ENCODE assay signal across 24 mouse cellular contexts in genomic region chr13:89607399-89607798, GRCm38 (mm10).
DNase-seq lines count a peak whose midpoint lies in the region; ATAC-seq and TF ChIP-seq lines count a peak whose summit lies in the region.
"Had no signal": no experiment of that assay in that cellular context is flagged by ENCODE, and none has a peak within 500 bp of the region (broad histone marks: within the 10 kb centered on the region; RNA-seq: fewer than 3 reads in every experiment).

No protein-coding gene starts in this region.

- H3K9me3 ChIP-seq in E14TG2a.4 (ENCODE audit: low read length): no peaks in the 10 kb centered on the region
- no peaks in the 10 kb centered on the region for H3K9me3 ChIP-seq in forebrain, embryonic 11.5 days (ENCODE audit: control insufficient read depth, low read length)
- H3K9me3 ChIP-seq in forebrain, embryonic 16.5 days (ENCODE audit: control insufficient read depth, low read length): no peaks in the 10 kb centered on the region
- H3K9me3 ChIP-seq: intestine, embryonic 15.5 days; limb, embryonic 12.5 days; liver, embryonic 15.5 days; midbrain, embryonic 10.5 days; midbrain, embryonic 15.5 days; neural tube, embryonic 13.5 days had no signal

- ATAC-seq in frontal cortex, adult (ENCODE audit: low TSS enrichment): peak; percentile 73
- ATAC-seq in forebrain, embryonic 11.5 days (replicated peaks; ENCODE audit: low FRiP score): peak; percentile 62
- peak; percentile 93 for ATAC-seq in forebrain, embryonic 16.5 days
- ATAC-seq in CD4-positive, CD25-positive, alpha-beta regulatory T cell, adult 4 months: no peak
- ATAC-seq: hindbrain, postnatal 0 days; intestine, embryonic 15.5 days; midbrain, embryonic 15.5 days had no signal

- no peak overlapping the region for H3K4me2 ChIP-seq in forebrain, embryonic 11.5 days (ENCODE audit: low read depth, low read length, severe bottlenecking)
- no peak overlapping the region for H3K4me2 ChIP-seq in forebrain, embryonic 16.5 days (ENCODE audit: low read length)
- H3K4me2 ChIP-seq: intestine, embryonic 15.5 days; limb, embryonic 12.5 days; liver, embryonic 15.5 days; lung, embryonic 14.5 days; midbrain, embryonic 15.5 days; neural tube, embryonic 13.5 days had no signal

- H3K27me3 ChIP-seq in E14TG2a.4 (ENCODE audit: insufficient read depth, low read length): no peaks in the 10 kb centered on the region
- no peaks in the 10 kb centered on the region for H3K27me3 ChIP-seq in forebrain, embryonic 11.5 days (ENCODE audit: control insufficient read depth, insufficient read depth, low read length)
- H3K27me3 ChIP-seq in forebrain, embryonic 16.5 days (replicated peaks; ENCODE audit: control insufficient read depth, insufficient read depth, low read length): no peaks in the 10 kb centered on the region
- H3K27me3 ChIP-seq: intestine, embryonic 15.5 days; limb, embryonic 12.5 days; liver, embryonic 15.5 days; midbrain, embryonic 15.5 days; neural tube, embryonic 13.5 days had no signal

- peaks cover 11% of the 10 kb centered on the region for H3K4me1 ChIP-seq in E14TG2a.4 (replicated peaks; ENCODE audit: low read depth, low read length)
- H3K4me1 ChIP-seq in forebrain, embryonic 11.5 days (replicated peaks; ENCODE audit: control insufficient read depth, insufficient read depth, low read length): no peaks in the 10 kb centered on the region
- H3K4me1 ChIP-seq in forebrain, embryonic 16.5 days (replicated peaks; ENCODE audit: control insufficient read depth, insufficient read depth, low read length): no peaks in the 10 kb centered on the region
- H3K4me1 ChIP-seq: intestine, embryonic 15.5 days; limb, embryonic 12.5 days; liver, embryonic 15.5 days; midbrain, embryonic 10.5 days; midbrain, embryonic 15.5 days; neural tube, embryonic 13.5 days had no signal

- H3K36me3 ChIP-seq in E14TG2a.4 (ENCODE audit: insufficient read depth, low read length): no peaks in the 10 kb centered on the region
- H3K36me3 ChIP-seq in forebrain, embryonic 11.5 days (ENCODE audit: control insufficient read depth, insufficient read depth, low read length): no peaks in the 10 kb centered on the region
- no peaks in the 10 kb centered on the region for H3K36me3 ChIP-seq in forebrain, embryonic 16.5 days (ENCODE audit: control insufficient read depth, insufficient read depth)
- H3K36me3 ChIP-seq: intestine, embryonic 15.5 days; limb, embryonic 12.5 days; liver, embryonic 15.5 days; midbrain, embryonic 10.5 days; midbrain, embryonic 15.5 days; neural tube, embryonic 13.5 days had no signal

- peak overlapping the region; percentile 46; the same call in 1 of the 2 replicates for H3K4me3 ChIP-seq in E14TG2a.4 (replicated peaks; ENCODE audit: low read length)
- H3K4me3 ChIP-seq in forebrain, embryonic 11.5 days (ENCODE audit: low read depth, low read length): no peak overlapping the region
- H3K4me3 ChIP-seq in forebrain, embryonic 16.5 days (replicated peaks; ENCODE audit: low read length): no peak overlapping the region
- H3K4me3 ChIP-seq: intestine, embryonic 15.5 days; limb, embryonic 12.5 days; liver, embryonic 15.5 days; midbrain, embryonic 10.5 days; midbrain, embryonic 15.5 days; myocyte; neural tube, embryonic 13.5 days had no signal

- no peak overlapping the region for H3K9ac ChIP-seq in forebrain, embryonic 11.5 days (ENCODE audit: low read length)
- no peak overlapping the region for H3K9ac ChIP-seq in forebrain, embryonic 16.5 days (replicated peaks; ENCODE audit: low read depth, low read length)
- H3K9ac ChIP-seq: intestine, embryonic 15.5 days; limb, embryonic 12.5 days; liver, embryonic 15.5 days; lung, embryonic 14.5 days; midbrain, embryonic 15.5 days; neural tube, embryonic 13.5 days had no signal

- TF ChIP-seq CTCF in E14TG2a.4 (conservative IDR thresholded peaks at IDR 0.05; ENCODE audit: low read length): no peak

- 42% methylated on average over 3 of the region's 3 CpGs for WGBS in forebrain, embryonic 11.5 days
- 11% methylated on average over 3 of the region's 3 CpGs for WGBS in forebrain, embryonic 16.5 days

- no peak for DNase-seq in frontal cortex, postnatal 36 days (ENCODE audit: low spot score in 2 of 2)
- DNase-seq in forebrain, embryonic 11.5 days (ENCODE audit: low spot score): no peak
- no peak for DNase-seq in B cell, adult 2 months
- DNase-seq: adrenal gland, postnatal 14 days; cerebellum, adult 18-20 months; cerebellum, postnatal 10 days; gastrocnemius, postnatal 14 days; heart, postnatal 14 days; kidney, adult 2 months; kidney, postnatal 4 days; lung, embryonic 14.5 days; lung, postnatal 14 days had no signal

- H3K27ac ChIP-seq in forebrain, embryonic 11.5 days (ENCODE audit: low read depth, low read length): peak overlapping the region; percentile 25; the same call in 1 of the 2 replicates
- no peak overlapping the region for H3K27ac ChIP-seq in forebrain, embryonic 16.5 days (ENCODE audit: low read length)
- H3K27ac ChIP-seq: hindbrain, postnatal 0 days; intestine, embryonic 15.5 days; limb, embryonic 12.5 days; liver, embryonic 15.5 days; midbrain, embryonic 10.5 days; midbrain, embryonic 15.5 days; neural tube, embryonic 13.5 days had no signal
